8 mouse cellular contexts compared by ENCODE assay signal in the genomic region with DNA sequence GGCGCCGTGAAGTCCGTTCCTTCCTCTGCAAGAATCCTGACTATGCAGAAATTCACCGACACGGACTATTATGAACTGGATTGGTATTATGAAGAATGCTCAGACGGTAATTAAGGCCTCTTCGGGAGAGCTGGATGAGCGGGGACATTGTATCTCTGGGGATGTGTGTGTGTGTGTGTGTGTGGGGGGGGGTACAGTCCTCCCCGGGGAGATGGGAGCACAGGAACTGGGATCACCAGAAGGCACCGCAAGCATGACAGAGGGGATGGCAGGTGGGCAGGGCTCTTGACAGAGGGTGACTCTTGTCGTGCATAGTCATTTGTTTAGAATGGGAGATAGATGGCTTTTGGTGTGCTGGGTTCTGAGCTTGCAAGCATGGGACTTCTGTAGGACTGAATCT.
DNase-seq lines count a peak whose midpoint lies in the region; ATAC-seq and TF ChIP-seq lines count a peak whose summit lies in the region.

No protein-coding gene starts in this region.

- no peak for TF ChIP-seq POLR2A in limb, embryonic 14.5 days (IDR thresholded peaks at IDR 0.05; ENCODE audit: borderline replicate concordance, extremely low read depth, insufficient read depth, insufficient read length)
- no peak for TF ChIP-seq POLR2A in thymus, adult 2 months (IDR thresholded peaks at IDR 0.05; ENCODE audit: control insufficient read depth, extremely low read depth, insufficient read depth, low read length, poor library complexity)

- H3K27me3 ChIP-seq in heart, embryonic 11.5 days (ENCODE audit: control insufficient read depth, insufficient read depth, low read length), result no peaks in the 10 kb centered on the region
- no peaks in the 10 kb centered on the region for H3K27me3 ChIP-seq in limb, embryonic 14.5 days (ENCODE audit: control insufficient read depth, insufficient read depth, low read length)
- H3K27me3 ChIP-seq in thymus, adult 2 months (ENCODE audit: control insufficient read depth, insufficient read depth, low read length), result no peaks in the 10 kb centered on the region

- H3K9ac ChIP-seq in heart, embryonic 11.5 days (ENCODE audit: low read depth, low read length), result 0 out of 2 replicates have a peak overlapping the region, but pooled peaks have one; percentile 28
- H3K9ac ChIP-seq in limb, embryonic 14.5 days (ENCODE audit: low read depth, low read length, severe bottlenecking), result no peak overlapping the region

- 76% methylated on average over 11 of the region's 11 CpGs for WGBS in heart, embryonic 11.5 days (ENCODE audit: insufficient replicate concordance)
- 67% methylated on average over 11 of the region's 11 CpGs for whole genome bisulfite sequencing in limb, embryonic 14.5 days
- WGBS in thymus, adult 2 months, result 94% methylated on average over 11 of the region's 11 CpGs

- H3K4me1 ChIP-seq in heart, embryonic 11.5 days (ENCODE audit: control insufficient read depth, insufficient read depth, low read length), result peaks cover 5% of the 10 kb centered on the region
- H3K4me1 ChIP-seq in limb, embryonic 14.5 days (ENCODE audit: control insufficient read depth, insufficient read depth, low read length), result 0 out of 2 replicates have a peak, but pooled peaks cover 4% of the 10 kb centered on the region
- H3K4me1 ChIP-seq in thymus, adult 2 months (replicated peaks; ENCODE audit: control insufficient read depth, insufficient read depth, low read length), result peaks cover 9% of the 10 kb centered on the region

- no peak for DNase-seq in heart, adult 8-10 months (ENCODE audit: low spot score)
- peak; percentile 39 for DNase-seq in right cerebral cortex, postnatal 4 days
- DNase-seq in right cerebral cortex, postnatal 25 days, result no peak
- no peak for DNase-seq in limb, embryonic 14.5 days (ENCODE audit: low spot score)
- no peak for DNase-seq in thymus, adult 2 months
- no peak for DNase-seq in adrenal gland, postnatal 36 days
- no peak for DNase-seq in adipocyte (ENCODE audit: low spot score)

- no peak for ATAC-seq in heart, embryonic 11.5 days (replicated peaks; ENCODE audit: insufficient number of reproducible peaks, low FRiP score, low TSS enrichment)
- ATAC-seq in limb, embryonic 14.5 days (ENCODE audit: low FRiP score, low read depth), result no peak

- peak overlapping the region; percentile 47; the same call in 1 of the 2 replicates for H3K4me2 ChIP-seq in heart, embryonic 11.5 days
- H3K4me2 ChIP-seq in limb, embryonic 14.5 days (replicated peaks; ENCODE audit: low read depth, low read length, severe bottlenecking), result peak overlapping the region; percentile 39; the same call in 1 of the 2 replicates

- H3K27ac ChIP-seq in heart, embryonic 11.5 days (ENCODE audit: low read depth, low read length), result no peak overlapping the region
- H3K27ac ChIP-seq in limb, embryonic 14.5 days (replicated peaks; ENCODE audit: low read depth, low read length), result no peak overlapping the region
- H3K27ac ChIP-seq in thymus, adult 2 months (ENCODE audit: control insufficient read depth, insufficient read depth, low read length), result no peak overlapping the region

- no peaks in the 10 kb centered on the region for H3K36me3 ChIP-seq in heart, embryonic 11.5 days (ENCODE audit: control insufficient read depth, insufficient read depth, low read length)
- no peaks in the 10 kb centered on the region; the same call in 1 of the 2 replicates for H3K36me3 ChIP-seq in limb, embryonic 14.5 days (ENCODE audit: control insufficient read depth, insufficient read depth, low read length)
- H3K36me3 ChIP-seq in thymus, adult 2 months (ENCODE audit: control insufficient read depth, insufficient read depth, low read length), result 0 out of 2 replicates have a peak, but pooled peaks cover 3% of the 10 kb centered on the region

- H3K4me3 ChIP-seq in heart, embryonic 11.5 days (ENCODE audit: low read depth, low read length), result no peak overlapping the region
- H3K4me3 ChIP-seq in limb, embryonic 14.5 days (replicated peaks; ENCODE audit: low read length), result no peak overlapping the region
- no peak overlapping the region for H3K4me3 ChIP-seq in thymus, adult 2 months (ENCODE audit: control insufficient read depth, insufficient read depth, low read length)

- H3K9me3 ChIP-seq in heart, embryonic 11.5 days (replicated peaks; ENCODE audit: control insufficient read depth, low read length), result no peaks in the 10 kb centered on the region
- H3K9me3 ChIP-seq in limb, embryonic 14.5 days (ENCODE audit: control insufficient read depth, low read length), result no peaks in the 10 kb centered on the region

- TF ChIP-seq CTCF in thymus, adult 2 months (IDR thresholded peaks at IDR 0.05; ENCODE audit: borderline replicate concordance, control insufficient read depth, extremely low read depth, insufficient read depth, low read length, poor library complexity), result no peak
